Mouse (Mus musculus) mature B cell (primary cell): ENCODE results near the gene Slc12a8.

Experiments used
- in situ Hi-C: fragments of 300-500 bp; cut with MboI; formaldehyde crosslinking; loops from 2 replicates; pipeline ENCODE4 v1.14.3; 2019

The Slc12a8 gene

DNA sequence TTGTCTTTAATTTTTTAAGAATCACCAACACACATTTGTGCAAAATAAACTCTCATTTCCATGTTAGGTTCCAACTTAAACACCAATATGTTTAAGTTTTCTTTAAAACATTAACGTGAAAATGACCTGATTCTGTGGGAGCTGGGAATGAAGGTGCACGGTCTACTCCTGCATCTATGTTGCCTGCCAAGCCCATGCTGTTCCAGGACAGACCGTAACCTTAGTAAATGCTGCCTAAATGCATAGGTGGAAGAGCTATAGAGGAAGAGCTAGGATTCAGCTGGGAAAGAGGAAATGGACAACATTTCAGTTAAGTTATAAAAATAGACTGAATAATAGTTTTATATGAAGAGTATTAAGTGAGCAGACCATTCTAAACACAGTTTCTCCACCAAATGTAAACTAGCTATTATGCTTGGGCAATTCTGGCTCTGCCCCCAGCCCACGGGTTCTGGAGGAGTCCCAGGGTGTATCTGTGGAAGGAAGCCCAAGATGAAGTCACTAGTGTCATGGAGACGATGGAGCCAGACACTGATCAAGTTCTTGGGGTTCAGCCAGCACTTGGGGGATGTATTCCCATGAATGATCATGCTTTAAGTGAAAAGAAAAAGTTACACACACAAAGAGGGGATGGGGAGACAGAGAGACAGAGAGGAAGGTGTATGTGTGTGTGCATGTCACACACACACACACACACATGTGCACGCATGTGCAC, 95.1 kb downstream of the Slc12a8 start:
- in situ Hi-C loops: no loop called here

DNA sequence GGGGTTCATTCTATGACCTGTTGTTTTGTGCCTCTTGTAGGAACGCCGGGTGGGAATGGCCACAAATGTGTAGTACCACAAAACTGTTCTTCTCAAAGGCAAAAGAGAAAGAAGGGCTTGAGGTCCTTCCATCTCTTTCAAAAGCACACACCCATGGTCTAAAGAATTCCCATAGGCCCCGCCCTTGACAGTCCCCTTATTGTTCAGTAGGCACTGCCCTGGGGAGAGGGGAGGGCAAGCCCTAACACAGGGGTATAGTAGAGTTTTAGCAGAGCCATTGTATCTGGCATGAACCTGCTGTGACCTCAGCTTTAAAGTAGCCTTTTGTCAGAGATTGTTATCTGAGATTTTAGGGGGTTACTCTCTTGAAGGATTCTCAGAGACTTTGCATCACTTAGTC, 98.9 kb downstream of the Slc12a8 start:
- in situ Hi-C loops: no loop called here

GRCm38 (mm10) chr16:33621836-33622235, 104.7 kb downstream of the Slc12a8 start:
- in situ Hi-C loops: no loop called here

GRCm38 (mm10) chr16:33624586-33624985, 107.5 kb downstream of the Slc12a8 start:
- in situ Hi-C loops: no loop called here

DNA sequence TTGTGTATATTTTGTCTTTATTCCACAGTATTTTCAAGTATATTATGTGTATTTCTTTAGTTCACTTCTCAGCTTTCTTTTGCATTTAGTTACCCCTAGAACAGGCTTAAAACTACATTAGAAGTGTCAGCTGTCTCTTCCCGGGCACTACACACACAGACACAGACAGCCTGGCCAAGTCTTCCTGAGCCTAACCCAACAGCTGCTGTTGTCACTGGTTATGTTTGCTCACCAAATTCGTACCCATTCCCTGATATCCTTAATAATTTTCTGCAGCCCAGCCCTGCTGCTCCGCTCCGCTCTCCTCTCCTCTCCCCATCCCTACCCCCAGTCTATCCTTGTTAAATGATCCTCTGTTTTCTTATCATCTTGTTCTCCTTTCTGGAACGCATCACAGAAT, 112.4 kb downstream of the Slc12a8 start:
- in situ Hi-C loops: no loop called here

DNA sequence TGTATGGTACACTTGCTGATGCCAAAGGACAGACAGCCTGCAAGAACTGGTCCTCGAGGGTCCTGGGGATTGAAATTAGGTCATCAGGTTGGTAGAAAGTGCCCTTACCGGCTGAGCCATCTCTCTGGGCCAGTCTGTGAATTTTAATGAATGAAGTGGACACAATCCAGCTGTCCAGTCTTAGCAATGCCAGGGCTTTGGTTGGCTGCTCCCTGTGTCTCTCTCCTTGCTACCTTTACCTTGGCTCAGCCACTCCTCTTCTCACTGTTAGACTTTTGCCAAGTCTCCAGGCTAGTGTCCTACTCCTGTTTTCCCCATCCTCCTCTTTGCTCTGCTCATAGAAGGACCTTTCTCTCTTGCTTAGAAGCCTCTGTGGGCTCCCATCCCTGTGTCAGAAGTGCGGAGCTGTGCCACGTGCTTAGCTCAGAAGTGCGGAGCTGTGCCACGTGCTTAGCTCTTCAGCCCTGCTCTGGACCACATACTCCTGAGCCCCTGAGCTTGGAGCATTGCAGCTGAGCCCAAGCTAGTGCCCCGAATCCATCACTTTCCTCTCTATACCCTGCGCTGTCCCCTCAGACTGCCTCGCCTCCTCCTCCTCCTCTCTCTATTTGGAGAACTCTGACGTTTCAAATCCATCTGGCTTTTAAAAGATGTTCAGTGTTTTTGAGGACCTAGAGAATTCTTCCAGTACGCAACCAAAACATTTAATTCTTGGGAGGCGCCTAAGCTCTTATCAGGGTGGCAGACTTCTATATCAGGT, 118.9 kb downstream of the Slc12a8 start:
- in situ Hi-C loops: no loop called here

DNA sequence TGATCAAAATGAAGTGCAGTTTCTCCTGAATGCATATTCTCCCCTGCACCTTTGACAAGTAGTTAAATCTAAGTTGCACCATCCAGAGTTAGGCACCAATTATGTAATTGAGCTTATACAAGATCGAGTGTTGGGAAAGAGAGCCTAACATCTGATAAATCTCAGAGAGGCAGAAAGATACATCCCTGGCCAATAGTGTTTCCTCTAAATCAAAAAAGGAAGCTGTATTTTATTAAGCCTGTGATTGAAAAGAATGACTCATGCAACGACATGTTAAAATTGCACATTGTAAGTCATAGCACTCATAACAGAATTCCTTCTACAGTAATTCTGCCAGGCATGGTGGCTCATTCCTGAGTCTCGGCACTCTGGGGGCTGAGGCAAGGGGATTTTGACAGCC, 124.7 kb downstream of the Slc12a8 start:
- in situ Hi-C loops: no loop called here

- in situ Hi-C loops: no loop called here
These were observed 136.0 kb downstream of the Slc12a8 start for GRCm38 (mm10) chr16:33653116-33653515.

DNA sequence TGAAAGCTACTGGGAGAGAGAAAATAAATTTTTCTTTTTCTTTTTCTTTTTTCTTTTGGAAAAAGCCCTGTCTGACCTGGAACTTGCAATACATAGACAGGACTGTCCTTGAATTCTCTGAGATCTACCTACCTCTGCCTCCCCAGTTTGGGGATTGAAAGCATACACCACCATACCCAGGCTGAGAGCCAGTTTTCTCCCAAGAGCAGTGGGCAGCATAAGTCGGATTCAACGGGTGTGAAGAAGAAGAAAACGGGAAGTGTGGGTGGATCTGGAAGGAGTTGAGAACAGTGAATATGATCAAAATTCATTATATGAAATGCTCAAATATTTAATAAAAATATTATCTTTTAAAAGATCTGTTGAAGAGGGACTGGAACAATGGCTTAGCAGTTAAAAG, 138.3 kb downstream of the Slc12a8 start:
- in situ Hi-C loops: no loop called here

- in situ Hi-C loops: no loop called here
These were observed 140.1 kb downstream of the Slc12a8 start for GRCm38 (mm10) chr16:33657191-33657590.

DNA sequence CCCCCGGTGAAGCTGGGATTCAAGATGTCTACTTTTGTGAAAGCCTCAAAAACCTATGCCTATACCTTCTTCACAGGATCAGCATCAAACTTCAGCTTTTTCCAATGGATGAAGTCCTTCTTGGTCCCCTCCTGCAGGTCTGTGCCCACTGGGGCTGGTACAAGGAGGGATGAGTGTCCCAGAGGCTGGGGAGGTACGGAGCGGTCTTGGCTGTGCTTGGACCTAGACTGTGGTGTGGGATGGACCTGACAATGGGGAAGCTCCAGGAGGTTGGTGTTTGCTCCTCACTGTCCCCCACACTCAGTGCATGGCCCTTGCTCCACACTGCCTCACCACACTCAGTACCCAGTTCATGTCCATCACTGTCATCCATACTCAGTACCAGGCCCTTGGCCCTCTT, 141.0 kb downstream of the Slc12a8 start:
- in situ Hi-C loops: no loop called here

- in situ Hi-C loops: no loop called here
These were observed 142.4 kb downstream of the Slc12a8 start for GRCm38 (mm10) chr16:33659521-33659920.

GRCm38 (mm10) chr16:33660125-33660524, 143.0 kb downstream of the Slc12a8 start:
- in situ Hi-C loops: no loop called here

GRCm38 (mm10) chr16:33662841-33663240, 145.7 kb downstream of the Slc12a8 start:
- in situ Hi-C loops: no loop called here

GRCm38 (mm10) chr16:33666226-33666625, 149.1 kb downstream of the Slc12a8 start:
- in situ Hi-C loops: no loop called here

GRCm38 (mm10) chr16:33666985-33667538, 149.9 kb downstream of the Slc12a8 start:
- in situ Hi-C loops: no loop called here

GRCm38 (mm10) chr16:33668448-33668847, 151.3 kb downstream of the Slc12a8 start:
- in situ Hi-C loops: no loop called here

DNA sequence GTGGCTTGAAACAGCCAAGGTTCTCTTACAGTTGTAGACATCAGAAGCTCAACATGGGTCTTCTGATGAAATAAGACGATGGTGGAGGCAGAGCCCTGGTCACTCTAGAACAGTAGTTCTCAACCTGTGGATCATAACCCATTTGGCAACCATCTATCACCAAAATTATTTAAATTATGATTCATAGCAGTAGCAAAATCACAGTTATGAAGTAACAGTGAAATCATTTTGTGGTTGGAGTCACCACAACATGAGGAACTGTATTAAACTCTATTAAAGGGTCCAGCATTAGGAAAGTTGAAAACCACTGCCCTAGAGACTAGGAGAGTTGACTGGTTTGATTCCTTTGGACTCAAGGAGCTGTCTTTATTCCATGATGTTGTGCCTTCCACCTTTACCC, 151.9 kb downstream of the Slc12a8 start:
- in situ Hi-C loops: no loop called here

GRCm38 (mm10) chr16:33670340-33670739, 153.2 kb downstream of the Slc12a8 start:
- in situ Hi-C loops: no loop called here

DNA sequence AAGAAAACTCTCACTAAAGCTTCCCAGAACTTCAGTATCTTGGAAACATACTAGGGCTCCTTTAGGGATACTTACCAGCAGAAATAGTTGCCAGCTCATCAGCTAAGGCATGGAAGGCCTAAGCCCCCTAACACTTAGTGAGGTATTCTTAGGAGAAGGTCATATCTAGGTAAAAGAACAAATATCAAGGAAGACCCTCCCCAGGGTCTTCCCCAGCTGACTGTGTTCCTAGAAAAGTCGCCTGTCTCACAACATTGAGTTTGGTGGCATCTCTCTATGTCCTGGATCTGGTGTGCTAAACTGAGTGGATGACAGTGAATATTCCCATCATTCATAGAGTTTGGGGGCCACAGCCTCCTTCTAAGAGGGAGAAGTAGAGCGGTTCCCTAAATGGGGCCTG, 153.8 kb downstream of the Slc12a8 start:
- in situ Hi-C loops: no loop called here

DNA sequence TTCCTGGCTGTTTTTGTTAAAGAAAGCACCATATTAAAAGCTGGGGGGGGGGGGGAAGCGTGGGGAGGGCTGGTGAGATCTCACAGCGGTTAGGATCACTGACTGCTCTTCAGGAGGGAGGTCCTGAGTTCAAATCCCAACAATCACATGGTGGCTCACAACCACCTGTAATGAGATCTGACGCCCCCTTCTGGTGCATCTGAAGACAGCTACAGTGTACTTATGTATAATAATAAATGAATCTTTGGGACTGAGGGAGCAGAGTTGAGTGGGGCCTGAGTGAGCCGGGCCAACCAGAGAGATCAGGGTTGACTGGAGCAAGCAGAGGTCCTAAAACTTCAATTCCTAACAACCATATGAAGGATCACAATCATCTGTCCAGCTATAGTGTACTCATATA, 155.1 kb downstream of the Slc12a8 start:
- in situ Hi-C loops: no loop called here

- in situ Hi-C loops: no loop called here
These were observed 155.5 kb downstream of the Slc12a8 start for GRCm38 (mm10) chr16:33672643-33673042.

GRCm38 (mm10) chr16:33673530-33674109, 156.5 kb downstream of the Slc12a8 start:
- in situ Hi-C loops: no loop called here
